Mouse (Mus musculus): ENCODE data around the gene Sdk1. TPM values are rescaled to one million over a fixed set of nuclear protein-coding genes. Genes with fewer than 3 reads are reported as not detected.

Gene Sdk1
- polyA plus RNA-seq, 1 experiment from 2014 or later: 1.5 TPM

Other genes starting within 250 kb of the Sdk1 start
- gene Card11, start 240.9 kb upstream of the Sdk1 start, polyA plus RNA-seq (2015; fragmentation: Nextera tagmentation; extraction: Ambion mirVana): 0.06 and 0.08 TPM in 2 replicates